Mouse (Mus musculus) small intestine, adult 2 months (tissue): ENCODE results near the gene Slc38a11.

Source experiments
- CTCF ChIP-seq: fragments of 200-500 bp; IDR thresholded peaks from 2 replicates; pipeline ENCODE4 v1.5.1; 2012; ENCODE audit warnings: low read depth, mild to moderate bottlenecking, control low read depth, inconsistent platforms, low read length, moderate library complexity, mixed read lengths; ENCODE audit not compliant: insufficient replicate concordance, insufficient read length; ENCODE audit errors: extremely low read depth
- POLR2A ChIP-seq: fragments of 200-500 bp; IDR thresholded peaks from 2 replicates; pipeline ENCODE4 v1.6.1; 2012; ENCODE audit warnings: low read depth, mild to moderate bottlenecking, control low read depth, inconsistent platforms, low read length, moderate library complexity

GRCm38 (mm10) chr2:65382485-65382884 lies 18.7 kb upstream of the Slc38a11 start:
- TF ChIP-seq CTCF (no peak), POLR2A (no peak)
